In genomic region chr2:119798246-119798927, GRCm38 (mm10) we compare ENCODE assay signal across 8 mouse cellular contexts. TPM values are rescaled to one million over a fixed set of nuclear protein-coding genes. Genes with fewer than 3 reads are reported as not detected.
DNase-seq lines count a peak whose midpoint lies in the region; ATAC-seq lines count a peak whose summit lies in the region.

No protein-coding gene starts in this region.

- peak; percentile 63 for DNase-seq in cerebellum, adult 11 months
- DNase-seq in T-cell, adult 2 months (ENCODE audit: low spot score) = peak; percentile 42
- DNase-seq in embryo, embryonic 11 days = peak; percentile 76
- DNase-seq in heart, postnatal 14 days = peak; percentile 77 to 83
- DNase-seq in limb, embryonic 10.5 days (ENCODE audit: low spot score) = peak; percentile 62
- DNase-seq in testis, postnatal 10 days (ENCODE audit: low spot score) = peak; percentile 90

- WGBS in limb, embryonic 10.5 days = 10% methylated on average over 13 of the region's 13 CpGs
- 10% methylated on average over 13 of the region's 13 CpGs for WGBS in midbrain, embryonic 12.5 days

- ATAC-seq in cerebellum, adult (ENCODE audit: insufficient number of reproducible peaks, low FRiP score, low TSS enrichment) = no peak
- ATAC-seq in midbrain, embryonic 12.5 days (ENCODE audit: low FRiP score, low read depth) = no peak

- H3K27me3 ChIP-seq in limb, embryonic 10.5 days (ENCODE audit: low read depth, poor library complexity, severe bottlenecking) = peaks cover 50% of the 10 kb centered on the region
- H3K27me3 ChIP-seq in midbrain, embryonic 12.5 days = peaks cover 51% of the 10 kb centered on the region

- intact Hi-C loops in heart, postnatal 14 days (cut with DNase I) = loop anchor here (5.0 kb wide), 2 partner anchors 74 to 99 kb away; partner anchors contain the start of gene Mga

- H3K9me3 ChIP-seq in limb, embryonic 10.5 days (replicated peaks) = no peaks in the 10 kb centered on the region
- H3K9me3 ChIP-seq in midbrain, embryonic 12.5 days = no peaks in the 10 kb centered on the region

- H3K36me3 ChIP-seq in limb, embryonic 10.5 days = peaks cover 8% of the 10 kb centered on the region
- H3K36me3 ChIP-seq in midbrain, embryonic 12.5 days = no peaks in the 10 kb centered on the region

- H3K4me1 ChIP-seq in limb, embryonic 10.5 days = peaks cover 49% of the 10 kb centered on the region
- peaks cover 33% of the 10 kb centered on the region for H3K4me1 ChIP-seq in midbrain, embryonic 12.5 days

- peak overlapping the region; percentile 98; the same call in 1 of the 2 replicates for H3K4me3 ChIP-seq in limb, embryonic 10.5 days
- no peak overlapping the region; the same call in 1 of the 2 replicates for H3K4me3 ChIP-seq in midbrain, embryonic 12.5 days

- H3K9ac ChIP-seq in midbrain, embryonic 12.5 days (replicated peaks) = no peak overlapping the region

- H3K27ac ChIP-seq in limb, embryonic 10.5 days = no peak overlapping the region
- no peak overlapping the region for H3K27ac ChIP-seq in midbrain, embryonic 12.5 days (replicated peaks)

- peak overlapping the region; percentile 97; the same call in 1 of the 2 replicates for H3K4me2 ChIP-seq in midbrain, embryonic 12.5 days (replicated peaks)

RNA-seq across cellular contexts. Expression of gene Tyro3, which starts 0.9 kb away (rescaled TPM):
- 1 to 10 TPM; 2.1 to 4.5 TPM for total RNA-seq in heart, postnatal 14 days (2021)
- polyA plus RNA-seq in limb, embryonic 10.5 days (2016; fragmentation: Nextera tagmentation; extraction: Ambion mirVana) = 22.7 and 30.0 TPM in 2 replicates
- polyA plus RNA-seq in midbrain, embryonic 12.5 days (2016; fragmentation: Nextera tagmentation; extraction: Ambion mirVana) = 25.7 and 29.2 TPM in 2 replicates

RNA-seq across cellular contexts. Expression of gene Rpap1, which starts 11.1 kb away (rescaled TPM):
- 10 to 100 TPM; 13.2 to 13.3 TPM for total RNA-seq in heart, postnatal 14 days (2021)
- 42.0 and 46.3 TPM in 2 replicates for polyA plus RNA-seq in limb, embryonic 10.5 days (2016; fragmentation: Nextera tagmentation; extraction: Ambion mirVana)
- polyA plus RNA-seq in midbrain, embryonic 12.5 days (2016; fragmentation: Nextera tagmentation; extraction: Ambion mirVana) = 35.4 and 35.9 TPM in 2 replicates

RNA-seq across cellular contexts. Expression of gene Ltk, which starts 38.2 kb away (rescaled TPM):
- not detected for total RNA-seq in heart, postnatal 14 days (2021)
- not detected in 2 replicates for polyA plus RNA-seq in limb, embryonic 10.5 days (2016; fragmentation: Nextera tagmentation; extraction: Ambion mirVana)
- polyA plus RNA-seq in midbrain, embryonic 12.5 days (2016; fragmentation: Nextera tagmentation; extraction: Ambion mirVana) = 0.26 and 0.50 TPM in 2 replicates

RNA-seq across cellular contexts. Expression of gene Itpka, which starts 56.2 kb away (rescaled TPM):
- 1 to 10 TPM in 1 of 2 experiments, under 1 TPM in 1; 0.41 to 1.1 TPM for total RNA-seq in heart, postnatal 14 days (2021)
- polyA plus RNA-seq in limb, embryonic 10.5 days (2016; fragmentation: Nextera tagmentation; extraction: Ambion mirVana) = 0.55 and 0.65 TPM in 2 replicates
- 0.77 and 0.97 TPM in 2 replicates for polyA plus RNA-seq in midbrain, embryonic 12.5 days (2016; fragmentation: Nextera tagmentation; extraction: Ambion mirVana)
